Mouse (Mus musculus): ENCODE measurements around the gene Ankrd60. TPM values are rescaled to one million over a fixed set of nuclear protein-coding genes. Genes with fewer than 3 reads are reported as not detected.

Gene Ankrd60
- total and polyA plus RNA-seq, 3 experiments, result not detected

DNA sequence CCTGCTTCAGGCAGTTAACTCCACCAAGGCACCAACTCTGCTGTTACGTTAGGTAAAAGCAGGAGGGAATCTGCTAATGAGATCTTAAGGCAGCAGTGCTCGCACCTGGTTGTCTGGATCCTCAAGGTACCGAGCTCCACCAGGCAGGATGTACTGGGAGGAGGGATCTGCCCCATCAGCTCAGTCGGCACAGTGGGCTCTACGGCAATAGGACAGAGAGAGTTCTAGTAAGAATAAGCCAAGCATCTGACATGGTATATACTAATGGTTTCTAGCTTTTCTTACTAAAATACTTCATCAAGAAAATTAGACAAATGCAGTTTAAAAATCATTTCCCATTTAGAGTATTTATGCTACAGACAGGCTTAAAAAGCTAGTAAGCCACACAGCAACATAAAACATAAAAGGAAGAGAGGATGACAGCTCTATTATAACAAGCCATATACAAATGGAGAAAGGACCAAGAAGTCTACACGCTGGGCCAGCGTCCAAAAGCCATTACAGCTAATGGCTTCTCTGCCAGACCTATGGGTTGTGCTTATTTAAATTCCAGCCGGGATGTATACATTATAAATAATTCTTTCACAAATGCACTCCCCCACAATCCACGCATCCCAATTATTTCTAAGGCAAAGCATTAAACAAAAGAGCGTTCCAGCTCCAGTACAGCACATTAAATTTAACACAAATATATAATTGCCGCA is 37.4 kb upstream of the Ankrd60 start:
- H3K36me3 ChIP-seq (ENCODE audit: control insufficient read depth in 1 of 2, insufficient read depth in 2 of 2, low read length in 2 of 2), result no peaks in the 10 kb centered on the region

DNA sequence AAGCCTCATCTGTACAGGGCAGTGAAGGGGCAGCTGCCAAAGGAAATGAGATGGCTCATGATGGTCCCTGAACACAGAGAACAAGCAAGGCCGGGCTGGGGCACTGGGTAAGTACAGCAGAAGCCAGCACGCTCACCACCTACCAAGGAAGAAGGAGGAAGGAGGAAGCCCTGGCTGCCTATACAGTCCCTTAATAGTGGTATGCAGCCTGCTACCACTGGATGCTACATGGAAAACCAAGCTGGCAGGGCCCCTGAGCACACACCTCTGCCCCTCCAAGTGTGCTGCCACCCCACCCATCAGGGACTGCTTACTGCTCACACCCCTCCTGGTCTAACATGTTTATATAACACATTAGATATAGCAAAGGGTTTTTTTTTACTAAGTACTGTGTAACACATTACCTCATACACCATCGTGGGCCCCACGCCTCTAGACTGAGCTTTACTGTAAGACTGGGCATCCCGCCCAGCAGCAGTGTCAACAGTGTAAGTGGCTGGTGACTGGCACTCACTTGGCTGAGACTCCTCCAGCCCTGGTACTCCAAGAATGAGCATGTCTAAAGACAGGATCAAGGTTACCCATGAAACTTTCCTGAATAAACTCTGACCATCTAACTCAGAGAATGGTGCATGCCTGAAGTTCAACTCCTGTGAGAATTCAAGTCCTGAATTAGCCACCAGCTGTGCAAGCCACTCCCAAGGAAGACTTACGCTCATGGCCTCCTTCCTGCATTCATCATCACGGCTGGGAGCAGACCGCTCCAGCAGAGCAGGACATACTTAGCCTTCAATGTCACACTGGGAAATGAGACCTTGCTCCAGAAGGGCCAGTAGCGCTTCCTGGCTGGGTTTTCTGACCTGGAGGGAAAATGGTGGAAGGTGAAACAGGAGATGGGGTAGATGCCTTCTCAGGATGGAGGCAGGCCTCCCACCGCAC is 30.1 kb upstream of the Ankrd60 start:
- no peaks in the 10 kb centered on the region for H3K27me3 ChIP-seq (ENCODE audit: control insufficient read depth in 1 of 2, insufficient read depth in 2 of 2, low read length in 2 of 2)
- H3K9me3 ChIP-seq (replicated peaks; ENCODE audit: insufficient read depth, low read length), result no peaks in the 10 kb centered on the region
- no peaks in the 10 kb centered on the region for H3K36me3 ChIP-seq (ENCODE audit: control insufficient read depth in 1 of 2, insufficient read depth in 2 of 2, low read length in 2 of 2)
- DNase-seq (ENCODE audit: low read depth, low spot score), result no peak
- no peak overlapping the region for H3K9ac ChIP-seq (ENCODE audit: control insufficient read depth, low read depth, low read length, poor library complexity, severe bottlenecking)
- H3K27ac ChIP-seq (ENCODE audit: control insufficient read depth, low read depth, low read length), result no peak overlapping the region
- no peaks in the 10 kb centered on the region for H3K4me1 ChIP-seq (ENCODE audit: control insufficient read depth in 1 of 2, insufficient read depth in 2 of 2, low read length in 2 of 2)
- H3K79me2 ChIP-seq (ENCODE audit: control insufficient read depth, insufficient read depth, low read length, poor library complexity), result no peaks in the 10 kb centered on the region
- no peak for TF ChIP-seq MXI1 (IDR thresholded peaks at IDR 0.05; ENCODE audit: low read depth, low read length)
- no peak for TF ChIP-seq MYB (IDR thresholded peaks at IDR 0.05; ENCODE audit: low read depth, low read length)
- no peak for TF ChIP-seq UBTF (IDR thresholded peaks at IDR 0.05; ENCODE audit: borderline replicate concordance, insufficient read depth, low read depth, low read length)
- no peak for TF ChIP-seq SIN3A (IDR thresholded peaks at IDR 0.05; ENCODE audit: low read length)
- TF ChIP-seq HCFC1 (IDR thresholded peaks at IDR 0.05; ENCODE audit: low read depth, low read length), result no peak
- TF ChIP-seq POLR2AphosphoS5 (IDR thresholded peaks at IDR 0.05; ENCODE audit: borderline replicate concordance, low read depth, low read length), result no peak
- no peak for TF ChIP-seq JUND (IDR thresholded peaks at IDR 0.05; ENCODE audit: low read depth, low read length)
- TF ChIP-seq ZNF384 (IDR thresholded peaks at IDR 0.05; ENCODE audit: low read depth, low read length), result no peak
- no peak for TF ChIP-seq MAFK (IDR thresholded peaks at IDR 0.05; ENCODE audit: borderline replicate concordance, low read depth, low read length)
- no peak for TF ChIP-seq CTCF (IDR thresholded peaks at IDR 0.05 in 2 of 3, conservative IDR thresholded peaks at IDR 0.05 in 1 of 3; ENCODE audit: control insufficient read depth in 1 of 3, insufficient read depth in 1 of 3, low read depth in 2 of 3, low read length in 3 of 3, poor library complexity in 1 of 3, severe bottlenecking in 1 of 3)
- TF ChIP-seq ZC3H11A (IDR thresholded peaks at IDR 0.05; ENCODE audit: low read depth, low read length), result no peak
- H3K4me3 ChIP-seq (ENCODE audit: control insufficient read depth in 1 of 2, insufficient read depth in 1 of 2, low read depth in 2 of 2, low read length in 2 of 2), result no peak overlapping the region

More for the DNA sequence above, 37.4 kb upstream of the Ankrd60 start:
- H3K4me1 ChIP-seq (ENCODE audit: control insufficient read depth in 1 of 2, insufficient read depth in 2 of 2, low read length in 2 of 2), result no peaks in the 10 kb centered on the region
- H3K4me3 ChIP-seq (ENCODE audit: control insufficient read depth in 1 of 2, insufficient read depth in 1 of 2, low read depth in 2 of 2, low read length in 2 of 2), result no peak overlapping the region
- no peak overlapping the region for H3K9ac ChIP-seq (ENCODE audit: control insufficient read depth, low read depth, low read length, poor library complexity, severe bottlenecking)
- no peak for DNase-seq (ENCODE audit: low read depth, low spot score)
- no peaks in the 10 kb centered on the region for H3K27me3 ChIP-seq (ENCODE audit: control insufficient read depth in 1 of 2, insufficient read depth in 2 of 2, low read length in 2 of 2)
- no peak overlapping the region for H3K27ac ChIP-seq (ENCODE audit: control insufficient read depth, low read depth, low read length)
- H3K9me3 ChIP-seq (replicated peaks; ENCODE audit: insufficient read depth, low read length), result no peaks in the 10 kb centered on the region
- no peaks in the 10 kb centered on the region for H3K79me2 ChIP-seq (ENCODE audit: control insufficient read depth, insufficient read depth, low read length, poor library complexity)
- TF ChIP-seq GABPA (IDR thresholded peaks at IDR 0.05; ENCODE audit: low read depth, low read length), result no peak

Data from MEL (cell line).